Mouse (Mus musculus) CH12.LX (cell line): ENCODE measurements at regions not wholly inside any gene's neighbourhood (a gene's known extent, or its start where the extent isn't known, plus 50 kb on each side); places are given as distances from the start of the nearest gene placed in this dataset.

ENCODE experiments used
- DNase-seq: peaks from one replicate; pipeline ENCODE4 v3.0.0-alpha.2; 2013; ENCODE audit errors: extremely low read depth
- H3K27ac ChIP-seq: 2 replicates; pipeline ENCODE4 v1.5.1; 2012; ENCODE audit warnings: low read depth, mild to moderate bottlenecking, control low read depth, moderate library complexity; ENCODE audit not compliant: insufficient read depth
- H3K27me3 ChIP-seq: replicated peaks from 2 replicates; pipeline ENCODE3; 2012; ENCODE audit warnings: inconsistent platforms
- H3K36me3 ChIP-seq, 2 experiments: replicated peaks in 1 of 2; 2 replicates each; pipeline versions ENCODE3 to v1.6.1; 2012; ENCODE audit warnings: inconsistent platforms in 1 of 2, low read length in 1 of 2, mild to moderate bottlenecking in 1 of 2, mixed read lengths in 1 of 2, moderate library complexity in 1 of 2; ENCODE audit not compliant: control insufficient read depth in 1 of 2, insufficient read depth in 1 of 2
- H3K4me1 ChIP-seq, 2 experiments: 2 replicates each; pipeline ENCODE4 v1.6.1; 2012; ENCODE audit warnings: inconsistent platforms in 1 of 2, moderate library complexity in 1 of 2; ENCODE audit not compliant: insufficient read depth in 2 of 2, control insufficient read depth in 1 of 2
- H3K4me2 ChIP-seq: 2 replicates; pipeline ENCODE4 v1.6.1; 2012; ENCODE audit warnings: low read depth, mild to moderate bottlenecking, control low read depth; ENCODE audit not compliant: poor library complexity, insufficient read depth, severe bottlenecking
- H3K4me3 ChIP-seq, 3 experiments: fragments of 150-350 bp in 1 of 3; sonication (generic) in 1 of 3; replicated peaks in 1 of 3; 2 replicates each; pipeline versions ENCODE3 to v1.5.1; 2011 to 2012; ENCODE audit warnings: low read depth in 2 of 3, low read length in 2 of 3, mild to moderate bottlenecking in 2 of 3, moderate library complexity in 2 of 3, control low read depth in 1 of 3, improper control_type of control experiment in 1 of 3, inconsistent platforms in 1 of 3, mixed read lengths in 1 of 3; ENCODE audit not compliant: poor library complexity in 1 of 3
- H3K79me2 ChIP-seq: replicated peaks from 2 replicates; pipeline ENCODE4 v1.6.1; 2012; ENCODE audit warnings: mild to moderate bottlenecking, moderate library complexity; ENCODE audit not compliant: control insufficient read depth, poor library complexity, insufficient read depth, severe bottlenecking; ENCODE audit errors: extremely low read depth
- H3K9ac ChIP-seq: 2 replicates; pipeline ENCODE4 v1.6.1; 2012; ENCODE audit warnings: low read depth, mild to moderate bottlenecking, control low read depth, moderate library complexity; ENCODE audit not compliant: insufficient read depth
- H3K9me3 ChIP-seq: replicated peaks from 2 replicates; pipeline ENCODE3; 2012; ENCODE audit warnings: low read length, inconsistent platforms, mixed read lengths
- BHLHE40 ChIP-seq: IDR thresholded peaks from 2 replicates; pipeline ENCODE4 v1.6.1; 2011; ENCODE audit warnings: mild to moderate bottlenecking, low read depth, low read length, improper control_type of control experiment
- CHD1 ChIP-seq: IDR thresholded peaks from 2 replicates; pipeline ENCODE4 v1.6.1; 2012; ENCODE audit warnings: low read depth, low read length, improper control_type of control experiment, inconsistent platforms
- CTCF ChIP-seq, 2 experiments: IDR thresholded peaks in 1 of 2; conservative IDR thresholded peaks in 1 of 2; 2 replicates each; pipeline ENCODE4 v1.5.1; 2011 to 2012; ENCODE audit warnings: low read depth in 2 of 2, low read length in 2 of 2, improper control_type of control experiment in 1 of 2, inconsistent platforms in 1 of 2, mild to moderate bottlenecking in 1 of 2, moderate library complexity in 1 of 2
- ELF1 ChIP-seq: IDR thresholded peaks from 2 replicates; pipeline ENCODE4 v1.6.1; 2014; ENCODE audit warnings: low read depth, mild to moderate bottlenecking, inconsistent platforms, low read length, improper control_type of control experiment
- EP300 ChIP-seq: IDR thresholded peaks from 2 replicates; pipeline ENCODE4 v1.6.1; 2011; ENCODE audit warnings: low read length, improper control_type of control experiment
- ETS1 ChIP-seq: conservative IDR thresholded peaks from 2 replicates; pipeline ENCODE4 v1.6.1; 2012; ENCODE audit warnings: low read depth, mild to moderate bottlenecking, inconsistent platforms, low read length, improper control_type of control experiment, moderate library complexity
- GABPA ChIP-seq: IDR thresholded peaks from 2 replicates; pipeline ENCODE4 v1.6.1; 2012; ENCODE audit warnings: low read depth, low read length, improper control_type of control experiment, inconsistent platforms; ENCODE audit not compliant: insufficient replicate concordance
- HCFC1 ChIP-seq: IDR thresholded peaks from 2 replicates; pipeline ENCODE4 v1.6.1; 2012; ENCODE audit warnings: low read depth, mild to moderate bottlenecking, inconsistent platforms, low read length, improper control_type of control experiment
- IRF4 ChIP-seq: IDR thresholded peaks from 2 replicates; pipeline ENCODE4 v1.6.1; 2014; ENCODE audit warnings: low read depth, mild to moderate bottlenecking, inconsistent platforms, low read length, improper control_type of control experiment
- JUND ChIP-seq: conservative IDR thresholded peaks from 2 replicates; pipeline ENCODE4 v1.6.1; 2011; ENCODE audit warnings: low read depth, low read length, improper control_type of control experiment
- MAFK ChIP-seq: IDR thresholded peaks from 2 replicates; pipeline ENCODE4 v1.6.1; 2011; ENCODE audit warnings: low read length, improper control_type of control experiment; ENCODE audit not compliant: insufficient replicate concordance
- MAX ChIP-seq: IDR thresholded peaks from 2 replicates; pipeline ENCODE4 v1.6.1; 2011; ENCODE audit warnings: low read length, improper control_type of control experiment
- MXI1 ChIP-seq: IDR thresholded peaks from 2 replicates; pipeline ENCODE4 v1.6.1; 2011; ENCODE audit warnings: mild to moderate bottlenecking, low read depth, low read length, improper control_type of control experiment
- NELFE ChIP-seq: IDR thresholded peaks from 2 replicates; pipeline ENCODE4 v1.6.1; 2011; ENCODE audit warnings: low read depth, low read length, improper control_type of control experiment
- NRF1 ChIP-seq: IDR thresholded peaks from 2 replicates; pipeline ENCODE4 v1.6.1; 2014; ENCODE audit warnings: low read depth, mild to moderate bottlenecking, inconsistent platforms, low read length, improper control_type of control experiment, moderate library complexity
- PAX5 ChIP-seq: IDR thresholded peaks from 2 replicates; pipeline ENCODE4 v1.6.1; 2012; ENCODE audit warnings: low read length, inconsistent platforms, mixed read lengths
- POLR2A ChIP-seq: IDR thresholded peaks from 2 replicates; pipeline ENCODE4 v1.6.1; 2011; ENCODE audit warnings: low read depth, mild to moderate bottlenecking, improper control_type of control experiment, low read length
- POLR2AphosphoS2 ChIP-seq: IDR thresholded peaks from 2 replicates; pipeline ENCODE4 v1.6.1; 2011; ENCODE audit warnings: low read depth, low read length, improper control_type of control experiment
- RAD21 ChIP-seq: IDR thresholded peaks from 2 replicates; pipeline ENCODE4 v1.6.1; 2011; ENCODE audit warnings: low read depth, mild to moderate bottlenecking, low read length, improper control_type of control experiment, moderate library complexity
- SIN3A ChIP-seq: IDR thresholded peaks from 2 replicates; pipeline ENCODE4 v1.6.1; 2012; ENCODE audit warnings: low read length, improper control_type of control experiment, inconsistent platforms
- SMC3 ChIP-seq: IDR thresholded peaks from 2 replicates; pipeline ENCODE4 v1.6.1; 2011; ENCODE audit warnings: low read depth, low read length, improper control_type of control experiment
- TBP ChIP-seq: conservative IDR thresholded peaks from 2 replicates; pipeline ENCODE4 v1.6.1; 2011; ENCODE audit warnings: low read depth, low read length, improper control_type of control experiment
- UBTF ChIP-seq: IDR thresholded peaks from 2 replicates; pipeline ENCODE4 v1.6.1; 2012; ENCODE audit warnings: low read depth, mild to moderate bottlenecking, inconsistent platforms, low read length, improper control_type of control experiment, moderate library complexity
- USF1 ChIP-seq: IDR thresholded peaks from 2 replicates; pipeline ENCODE4 v1.6.1; 2014; ENCODE audit warnings: low read depth, mild to moderate bottlenecking, inconsistent platforms, low read length, improper control_type of control experiment
- ZC3H11A ChIP-seq: IDR thresholded peaks from 2 replicates; pipeline ENCODE4 v1.6.1; 2012; ENCODE audit warnings: low read depth, mild to moderate bottlenecking, inconsistent platforms, low read length, improper control_type of control experiment
- ZMIZ1 ChIP-seq: IDR thresholded peaks from 2 replicates; pipeline ENCODE4 v1.6.1; 2012; ENCODE audit warnings: low read depth, mild to moderate bottlenecking, inconsistent platforms, low read length, improper control_type of control experiment
- ZNF384 ChIP-seq: IDR thresholded peaks from 2 replicates; pipeline ENCODE4 v1.6.1; 2012; ENCODE audit warnings: low read depth, low read length, improper control_type of control experiment, inconsistent platforms
- dilution Hi-C: fragments of 300-500 bp; cut with MboI; formaldehyde crosslinking; loops from 2 replicates; pipeline ENCODE4 v1.14.3; 2020; ENCODE audit warnings: low sequenced_read_pairs; ENCODE audit not compliant: extremely low pct_unique_long_range_greater_than_20kb, extremely low pct_ligation_motif_present
- in situ Hi-C: fragments of 300-500 bp; cut with MboI; formaldehyde crosslinking; loops from 3 replicates; pipeline ENCODE4 v1.14.3; 2019; ENCODE audit warnings: low sequenced_read_pairs, low pct_ligation_motif_present, low pct_unique_long_range_greater_than_20kb, mixed read lengths

- no peak overlapping the region for H3K9ac ChIP-seq
- H3K4me2 ChIP-seq = no peak overlapping the region
- in situ Hi-C loops (no loop called here), dilution Hi-C loops (no loop called here)
- no peaks in the 10 kb centered on the region for H3K79me2 ChIP-seq
- DNase-seq = no peak
- H3K9me3 ChIP-seq = peaks cover 3% of the 10 kb centered on the region
- H3K36me3 ChIP-seq = no peaks in the 10 kb centered on the region
- H3K27me3 ChIP-seq = no peaks in the 10 kb centered on the region
- no peaks in the 10 kb centered on the region for H3K4me1 ChIP-seq
- TF ChIP-seq UBTF (no peak), BHLHE40 (no peak), MXI1 (no peak), ETS1 (no peak), NELFE (no peak), NRF1 (no peak), IRF4 (no peak), TBP (no peak), ZMIZ1 (no peak), CHD1 (no peak), MAX (no peak), JUND (no peak), RAD21 (no peak), USF1 (no peak), ZC3H11A (no peak), PAX5 (no peak), EP300 (no peak), GABPA (no peak), ZNF384 (no peak)
- no peak overlapping the region for H3K27ac ChIP-seq
- H3K4me3 ChIP-seq = no peak overlapping the region
Observed at GRCm38 (mm10) chr3:130883319-130883718, 153.1 kb upstream of the Rpl34 start.

- no peaks in the 10 kb centered on the region for H3K36me3 ChIP-seq
- TF ChIP-seq NELFE (no peak), TBP (no peak), SIN3A (no peak), ELF1 (no peak), SMC3 (peak; percentile 48), RAD21 (peak; percentile 24; the same call in 1 of the 2 replicates), CTCF (conservative IDR thresholded peaks at IDR 0.05 in 1 of 2, IDR thresholded peaks at IDR 0.05 in 1 of 2; ENCODE audit: low read depth in 2 of 2, low read length in 2 of 2) (peak in 1 of 2 experiments; percentile 52; a peak in 2 of 4 replicates), ZNF384 (no peak), HCFC1 (no peak), JUND (no peak), POLR2A (no peak), MAFK (no peak), USF1 (no peak), POLR2AphosphoS2 (no peak)
- TF ChIP-seq, all 38 proteins: peak for 3
- no peaks in the 10 kb centered on the region for H3K27me3 ChIP-seq
- H3K4me3 ChIP-seq = no peak overlapping the region
- H3K27ac ChIP-seq = no peak overlapping the region
- no peaks in the 10 kb centered on the region for H3K4me1 ChIP-seq
- no peaks in the 10 kb centered on the region for H3K79me2 ChIP-seq
- H3K9me3 ChIP-seq = no peaks in the 10 kb centered on the region
- no peak overlapping the region for H3K4me2 ChIP-seq
- in situ Hi-C loops (no loop called here), dilution Hi-C loops (no loop called here)
- DNase-seq = no peak
- no peak overlapping the region for H3K9ac ChIP-seq
Observed at GRCm38 (mm10) chr3:130880482-130880881, 150.3 kb upstream of the Rpl34 start.
